Mouse (Mus musculus): ENCODE measurements around the gene Crygn. TPM values are rescaled to one million over a fixed set of nuclear protein-coding genes. Genes with fewer than 3 reads are reported as not detected.

Crygn gene
- total RNA-seq, 2 experiments from 2014 or later = not detected

- peak; percentile 75 for DNase-seq
- Histone ChIP-seq H3K27ac (peak overlapping the region; percentile 71), H3K4me3 (peak overlapping the region; percentile 53)
- intact Hi-C loops (cut with DNase I) = no loop called here
- no peak for TF ChIP-seq CTCF (IDR thresholded peaks at IDR 0.05)
Measured at GRCm38 (mm10) chr5:24739141-24739753, 18.6 kb downstream of the Crygn start.

GRCm38 (mm10) chr5:24738517-24738916, 19.3 kb downstream of the Crygn start:
- intact Hi-C loops (cut with DNase I) = no loop called here
- DNase-seq = no peak
- H3K4me3 ChIP-seq = no peak overlapping the region
- H3K27ac ChIP-seq = peak overlapping the region; percentile 71; the same call in 1 of the 2 replicates
- no peak for TF ChIP-seq CTCF (IDR thresholded peaks at IDR 0.05)

DNA sequence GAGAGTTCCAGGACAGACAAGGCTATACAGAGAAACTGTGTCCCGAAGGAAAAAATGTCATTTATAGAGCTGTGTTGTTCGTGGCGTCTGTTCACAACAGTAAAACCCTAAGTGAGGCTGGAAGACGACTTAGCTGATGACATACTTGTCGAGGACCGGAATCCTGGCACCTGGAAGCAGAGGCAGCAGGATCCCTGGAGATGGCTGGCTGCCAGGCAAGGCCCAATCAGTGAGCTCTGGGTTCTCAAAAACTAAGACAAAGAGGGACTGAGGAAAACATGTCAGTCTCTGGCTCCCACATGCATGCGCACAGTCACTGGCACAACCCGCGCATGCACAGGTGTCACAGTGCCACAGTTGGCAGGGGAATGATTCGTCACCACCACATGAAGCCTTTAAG, 20.2 kb downstream of the Crygn start:
- intact Hi-C loops (cut with DNase I) = no loop called here
- Histone ChIP-seq H3K27ac (no peak overlapping the region), H3K4me3 (no peak overlapping the region)
- no peak for DNase-seq
- no peak for TF ChIP-seq CTCF (IDR thresholded peaks at IDR 0.05)

- TF ChIP-seq CTCF (IDR thresholded peaks at IDR 0.05) = no peak
- DNase-seq = no peak
- Histone ChIP-seq H3K4me3 (no peak overlapping the region), H3K27ac (no peak overlapping the region)
- intact Hi-C loops (cut with DNase I) = no loop called here
Measured at GRCm38 (mm10) chr5:24733771-24734426, 23.9 kb downstream of the Crygn start.

DNA sequence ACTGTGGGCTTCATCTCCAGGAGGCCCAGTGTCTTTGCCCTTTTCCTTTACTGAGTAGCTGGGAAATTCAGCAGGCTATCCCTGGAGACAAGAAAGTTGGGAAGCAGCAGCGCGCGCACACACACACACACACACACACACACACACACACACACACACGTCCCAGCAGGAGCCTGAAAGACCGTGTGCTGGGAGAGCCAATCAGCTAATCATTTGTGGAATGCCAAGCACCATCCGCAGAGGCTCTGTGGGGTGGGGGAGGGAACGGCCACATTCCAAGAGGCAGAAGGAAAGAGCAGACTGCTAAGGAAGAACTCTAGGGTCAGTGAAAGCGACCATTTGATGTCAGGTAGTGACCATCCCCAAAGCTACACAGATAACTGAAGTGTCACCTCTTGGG, 24.7 kb downstream of the Crygn start:
- H3K4me3 ChIP-seq = no peak overlapping the region
- H3K27ac ChIP-seq = no peak overlapping the region
- no peak for TF ChIP-seq CTCF (IDR thresholded peaks at IDR 0.05)

GRCm38 (mm10) chr5:24730986-24731385, 26.8 kb downstream of the Crygn start:
- Histone ChIP-seq H3K4me3 (peak overlapping the region; percentile 64), H3K27ac (no peak overlapping the region)
- no peak for DNase-seq
- no peak for TF ChIP-seq CTCF (IDR thresholded peaks at IDR 0.05)
- intact Hi-C loops (cut with DNase I) = no loop called here

More for the DNA sequence above, 24.7 kb downstream of the Crygn start:
- DNase-seq = no peak
- intact Hi-C loops (cut with DNase I) = no loop called here

DNA sequence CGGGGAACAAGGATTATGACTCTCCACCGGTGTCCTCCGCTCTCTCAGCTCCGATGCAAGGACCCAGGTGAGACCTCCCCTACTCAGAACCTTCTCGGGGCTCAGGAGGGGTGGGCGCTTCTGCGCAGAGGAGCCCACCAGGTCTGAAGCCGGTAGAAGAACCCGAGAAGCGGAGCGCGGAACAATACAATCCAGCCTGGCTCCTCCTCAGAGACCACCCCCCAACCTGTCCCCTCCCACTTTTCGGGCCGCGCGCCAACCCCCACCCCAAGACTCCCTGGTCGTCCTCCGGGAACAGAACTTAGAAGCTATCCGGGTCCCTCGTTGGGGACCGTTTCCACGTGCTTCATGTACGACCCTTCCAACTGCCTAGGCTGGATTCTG, 27.3 kb downstream of the Crygn start, which contains the start of gene Wdr86:
Gene Wdr86 (minus strand): TSS at position 240 of the 384 bp plus-strand sequence.
- no peak for DNase-seq
- Histone ChIP-seq H3K4me3 (peak within 1 kb of the TSS; percentile 64), H3K27ac (no peak within 1 kb of the TSS)
- intact Hi-C loops (cut with DNase I) = no loop called here
- TF ChIP-seq CTCF (IDR thresholded peaks at IDR 0.05) = no peak

DNA sequence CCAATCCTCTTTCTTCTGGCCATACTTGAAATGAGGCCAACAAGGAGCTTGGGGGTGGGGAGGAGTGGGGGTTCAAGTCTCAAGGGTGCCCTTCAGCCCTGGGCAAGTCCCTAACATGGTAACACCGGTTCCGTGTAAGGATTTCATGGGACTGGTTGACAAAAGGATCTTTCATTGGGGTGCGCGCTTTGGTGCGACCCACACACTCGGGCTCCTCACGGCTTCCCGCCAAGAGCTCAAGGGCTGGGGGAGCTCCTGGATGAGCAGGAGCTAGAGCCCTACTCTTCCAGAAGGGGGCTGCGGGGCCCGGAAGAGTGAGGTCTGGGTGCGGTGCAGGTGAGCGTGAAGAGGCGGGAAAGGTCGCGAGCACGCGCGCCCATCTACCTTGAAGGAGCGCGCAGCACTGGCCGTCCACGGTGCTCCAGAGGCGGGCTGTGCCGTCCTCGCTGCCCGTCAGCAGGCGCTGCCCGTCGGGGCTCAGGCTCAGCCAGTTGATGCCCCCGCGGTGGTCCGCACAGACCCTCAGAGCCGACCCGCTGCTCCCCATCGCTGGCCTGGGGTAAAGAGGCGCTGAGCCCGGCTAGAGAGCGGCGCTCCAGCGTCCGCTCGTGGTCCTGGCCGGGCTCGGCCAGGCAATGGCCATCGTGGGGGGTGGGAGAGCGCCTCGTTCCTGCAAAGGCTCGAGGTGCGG, 27.9 kb downstream of the Crygn start:
- TF ChIP-seq CTCF (IDR thresholded peaks at IDR 0.05) = no peak
- intact Hi-C loops (cut with DNase I) = no loop called here
- Histone ChIP-seq H3K4me3 (peak overlapping the region; percentile 64), H3K27ac (no peak overlapping the region)
- no peak for DNase-seq

GRCm38 (mm10) chr5:24726901-24727836, 30.6 kb downstream of the Crygn start:
- no peak for DNase-seq
- intact Hi-C loops (cut with DNase I) = no loop called here
- no peak for TF ChIP-seq CTCF (IDR thresholded peaks at IDR 0.05)

GRCm38 (mm10) chr5:24725897-24726296, 31.9 kb downstream of the Crygn start:
- Histone ChIP-seq H3K27ac (no peak overlapping the region), H3K4me3 (no peak overlapping the region)
- intact Hi-C loops (cut with DNase I) = no loop called here
- no peak for DNase-seq
- TF ChIP-seq CTCF (IDR thresholded peaks at IDR 0.05) = no peak

More at GRCm38 (mm10) chr5:24726901-24727836, 30.6 kb downstream of the Crygn start:
- no peak overlapping the region for H3K27ac ChIP-seq
- H3K4me3 ChIP-seq = no peak overlapping the region

- H3K4me3 ChIP-seq = no peak overlapping the region
- intact Hi-C loops (cut with DNase I) = no loop called here
- H3K27ac ChIP-seq = no peak overlapping the region
- TF ChIP-seq CTCF (IDR thresholded peaks at IDR 0.05) = no peak
- DNase-seq = no peak
Measured at GRCm38 (mm10) chr5:24724805-24725204, 33.0 kb downstream of the Crygn start.

DNA sequence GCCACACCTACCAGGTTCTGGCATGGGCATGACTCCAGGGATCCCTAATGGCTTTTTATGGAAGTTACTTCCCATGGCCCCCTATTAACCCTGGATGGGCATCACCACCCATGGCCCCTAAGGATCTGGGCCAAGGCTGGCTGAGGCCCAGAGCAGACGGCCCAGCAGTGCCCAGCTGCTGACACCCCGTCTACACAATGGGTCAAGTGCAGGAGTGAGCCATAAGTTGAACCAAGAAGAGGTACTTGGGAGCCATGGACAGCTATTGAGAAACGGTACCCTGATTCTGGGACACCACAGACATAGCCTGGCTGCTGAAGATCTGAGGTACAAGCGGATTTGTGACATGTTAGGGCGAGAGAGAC, 33.6 kb downstream of the Crygn start:
- Histone ChIP-seq H3K27ac (peak overlapping the region; percentile 10; the same call in 1 of the 2 replicates), H3K4me3 (no peak overlapping the region)
- intact Hi-C loops (cut with DNase I) = no loop called here
- no peak for DNase-seq
- TF ChIP-seq CTCF (IDR thresholded peaks at IDR 0.05) = no peak

Measured in gastrocnemius, adult 2 months (tissue).